Mouse (Mus musculus) heart, adult 2 months (tissue): ENCODE data around the gene Mbd4. TPM values are rescaled to one million over a fixed set of nuclear protein-coding genes. Genes with fewer than 3 reads are reported as not detected.
"Not testable (repeated sequence)": the region's sequence is repeated elsewhere in the genome, so short reads cannot be mapped to it uniquely, and the experiment has no call there.

ENCODE experiments used
- DNase-seq, 2 experiments: peaks; one replicate each; pipeline ENCODE4 v3.0.0; 2021
- H3K27ac ChIP-seq: fragments of 200-600 bp; 2 replicates; pipeline ENCODE4 v1.8.1; 2022
- H3K27me3 ChIP-seq: fragments of 200-500 bp; 2 replicates; pipeline ENCODE4 v1.6.1; 2012; ENCODE audit warnings: mild to moderate bottlenecking, low read length, inconsistent platforms, mixed read lengths; ENCODE audit not compliant: control insufficient read depth, insufficient read depth
- H3K36me3 ChIP-seq: fragments of 200-500 bp; 2 replicates; pipeline ENCODE4 v1.6.1; 2012; ENCODE audit warnings: low read length, inconsistent platforms; ENCODE audit not compliant: control insufficient read depth, insufficient read depth
- H3K4me1 ChIP-seq: fragments of 200-500 bp; 2 replicates; pipeline ENCODE4 v1.6.1; 2011; ENCODE audit warnings: low read length; ENCODE audit not compliant: control insufficient read depth, insufficient read depth
- H3K4me3 ChIP-seq: fragments of 200-600 bp; 2 replicates; pipeline ENCODE4 v1.8.1; 2022
- H3K79me2 ChIP-seq: fragments of 200-500 bp; replicated peaks from 2 replicates; pipeline ENCODE4 v1.6.1; 2012; ENCODE audit warnings: mild to moderate bottlenecking, inconsistent platforms, low read length, moderate library complexity, mixed read lengths; ENCODE audit not compliant: control insufficient read depth, insufficient read depth
- H3K9ac ChIP-seq: fragments of 200-500 bp; 2 replicates; pipeline ENCODE4 v1.6.1; 2012; ENCODE audit warnings: low read depth, mild to moderate bottlenecking, control low read depth, inconsistent platforms, low read length, mixed read lengths
- CTCF ChIP-seq: fragments of 200-600 bp; IDR thresholded peaks from 2 replicates; pipeline ENCODE4 v1.8.1; 2022; ENCODE audit warnings: antibody characterized with exemption, mild to moderate bottlenecking, moderate library complexity
- EP300 ChIP-seq: fragments of 200-500 bp; IDR thresholded peaks from 2 replicates; pipeline ENCODE4 v1.6.1; 2011; ENCODE audit warnings: low read depth, low read length, control low read depth; ENCODE audit not compliant: insufficient read depth
- POLR2A ChIP-seq: fragments of 200-500 bp; IDR thresholded peaks from 2 replicates; pipeline ENCODE4 v1.6.1; 2011; ENCODE audit warnings: mild to moderate bottlenecking, low read depth, low read length, control low read depth; ENCODE audit not compliant: insufficient read depth
- WGBS: fragments of 180-500 bp; shearing (Covaris S2); methylation state at CpG from one replicate; pipeline ENCODE4 v1.1.7; 2018; 5-methylcytosine and 5-hydroxymethylcytosine counted together
- intact Hi-C: fragments of 180-260 bp; cut with DNase I; formaldehyde crosslinking; loops from one replicate; pipeline ENCODE4 v1.15.1; 2025
- polyA plus RNA-seq: library from polyadenylated mRNA; depleted of rRNA; stranded (reverse); fragments of >200 nt; gene quantifications from 2 replicates; pipeline ENCODE4 v1.2.3, GENCODE M21; 2012
- total RNA-seq, 2 experiments: library from RNA; stranded (reverse); gene quantifications; 2 replicates each; pipeline ENCODE4 v1.2.3; 2021

The Mbd4 gene
- total and polyA plus RNA-seq, 3 experiments, result 0.93 to 1.5 (median 1.2) TPM

DNA sequence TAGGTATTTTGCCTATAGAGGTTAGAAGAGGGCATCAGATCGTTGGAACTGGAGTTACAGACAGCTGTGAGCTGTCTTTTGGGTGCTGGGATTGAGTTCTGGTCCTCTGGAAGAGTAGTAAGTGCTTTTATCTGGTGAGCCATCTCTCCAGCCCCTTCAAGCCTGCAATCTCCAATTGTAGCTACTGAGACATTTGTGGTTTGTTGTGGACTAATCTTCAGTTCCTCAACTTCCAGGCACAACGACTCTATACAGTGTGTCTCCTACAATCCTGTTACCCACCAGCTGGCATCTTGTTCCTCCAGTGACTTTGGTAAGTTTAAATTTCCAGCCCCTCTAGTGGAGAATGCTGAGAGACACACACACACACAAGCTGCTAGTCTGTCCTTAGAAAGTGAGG is 24.1 kb upstream of the Mbd4 start:
- H3K9ac ChIP-seq, result no peak overlapping the region

DNA sequence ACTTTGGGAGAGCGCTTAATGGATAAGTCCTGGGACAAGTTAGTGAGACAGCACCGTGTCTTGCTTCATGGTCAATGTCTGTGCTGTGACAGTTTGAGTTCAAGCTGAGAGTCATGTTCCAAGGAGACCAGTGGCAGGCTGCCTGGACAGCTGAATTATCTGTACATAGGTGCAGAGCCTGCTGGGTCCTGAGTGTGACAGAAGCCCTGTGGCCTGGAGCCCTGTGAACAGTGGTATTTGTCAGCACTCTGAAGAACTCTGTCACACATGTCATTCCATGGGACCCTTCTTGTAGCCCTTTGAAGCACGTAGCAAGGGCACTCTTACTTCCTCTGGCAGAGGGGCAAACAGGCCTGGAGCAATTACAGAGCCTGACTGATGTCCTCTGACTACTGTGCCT is 18.1 kb upstream of the Mbd4 start:
- H3K27me3 ChIP-seq, intact Hi-C loops, H3K4me3 ChIP-seq, H3K4me1 ChIP-seq, DNase-seq, H3K9ac ChIP-seq, H3K27ac ChIP-seq, H3K79me2 ChIP-seq, H3K36me3 ChIP-seq: not testable (repeated sequence)
- WGBS, result no CpG with 5 or more reads among the region's 3 CpGs

More for the DNA sequence above, 24.1 kb upstream of the Mbd4 start:
- TF ChIP-seq EP300 (no peak), POLR2A (no peak), CTCF (no peak)
- Histone ChIP-seq H3K36me3 (no peaks in the 10 kb centered on the region), H3K27me3 (no peaks in the 10 kb centered on the region), H3K4me3 (no peak overlapping the region), H3K4me1 (peaks cover 18% of the 10 kb centered on the region), H3K27ac (no peak overlapping the region), H3K79me2 (no peaks in the 10 kb centered on the region)
- no peak for DNase-seq
- intact Hi-C loops, result no loop called here
- 75% methylated on average over 2 of the region's 2 CpGs for WGBS

DNA sequence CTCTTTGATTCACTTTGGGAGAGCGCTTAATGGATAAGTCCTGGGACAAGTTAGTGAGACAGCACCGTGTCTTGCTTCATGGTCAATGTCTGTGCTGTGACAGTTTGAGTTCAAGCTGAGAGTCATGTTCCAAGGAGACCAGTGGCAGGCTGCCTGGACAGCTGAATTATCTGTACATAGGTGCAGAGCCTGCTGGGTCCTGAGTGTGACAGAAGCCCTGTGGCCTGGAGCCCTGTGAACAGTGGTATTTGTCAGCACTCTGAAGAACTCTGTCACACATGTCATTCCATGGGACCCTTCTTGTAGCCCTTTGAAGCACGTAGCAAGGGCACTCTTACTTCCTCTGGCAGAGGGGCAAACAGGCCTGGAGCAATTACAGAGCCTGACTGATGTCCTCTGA is 14.0 kb upstream of the Mbd4 start:
- no CpG with 5 or more reads among the region's 3 CpGs for WGBS
- H3K27me3 ChIP-seq, intact Hi-C loops, H3K4me3 ChIP-seq, H3K27ac ChIP-seq, H3K9ac ChIP-seq, H3K79me2 ChIP-seq, H3K36me3 ChIP-seq, H3K4me1 ChIP-seq, DNase-seq: not testable (repeated sequence)

DNA sequence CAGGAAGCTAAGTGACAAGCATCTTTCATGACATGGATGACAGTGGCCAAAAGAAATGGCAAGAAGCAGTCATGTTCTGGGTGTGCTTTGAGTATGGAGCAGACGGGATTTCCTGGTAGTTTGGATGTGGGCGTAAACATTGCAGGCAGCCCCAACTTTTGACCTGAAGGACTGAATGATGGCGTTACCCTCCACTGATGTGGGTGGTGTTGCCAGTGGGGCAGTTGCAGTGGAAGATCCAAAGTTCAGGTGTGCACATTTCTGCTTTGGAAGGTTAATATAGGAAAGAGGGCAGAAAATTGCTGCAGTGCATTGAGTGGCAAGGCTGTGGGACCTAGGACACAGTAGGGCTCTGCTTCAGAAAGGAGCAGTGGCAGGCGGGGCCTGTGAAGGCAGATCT is 12.1 kb upstream of the Mbd4 start:
- Histone ChIP-seq H3K4me1 (no peaks in the 10 kb centered on the region; the same call in 1 of the 2 replicates), H3K27me3 (no peaks in the 10 kb centered on the region), H3K4me3 (no peak overlapping the region), H3K9ac (no peak overlapping the region), H3K27ac (no peak overlapping the region), H3K36me3 (peaks cover 2% of the 10 kb centered on the region; the same call in 1 of the 2 replicates), H3K79me2 (no peaks in the 10 kb centered on the region)
- 95% methylated on average over 4 of the region's 4 CpGs for WGBS
- no peak for DNase-seq
- TF ChIP-seq CTCF, result no peak
- intact Hi-C loops, result no loop called here

DNA sequence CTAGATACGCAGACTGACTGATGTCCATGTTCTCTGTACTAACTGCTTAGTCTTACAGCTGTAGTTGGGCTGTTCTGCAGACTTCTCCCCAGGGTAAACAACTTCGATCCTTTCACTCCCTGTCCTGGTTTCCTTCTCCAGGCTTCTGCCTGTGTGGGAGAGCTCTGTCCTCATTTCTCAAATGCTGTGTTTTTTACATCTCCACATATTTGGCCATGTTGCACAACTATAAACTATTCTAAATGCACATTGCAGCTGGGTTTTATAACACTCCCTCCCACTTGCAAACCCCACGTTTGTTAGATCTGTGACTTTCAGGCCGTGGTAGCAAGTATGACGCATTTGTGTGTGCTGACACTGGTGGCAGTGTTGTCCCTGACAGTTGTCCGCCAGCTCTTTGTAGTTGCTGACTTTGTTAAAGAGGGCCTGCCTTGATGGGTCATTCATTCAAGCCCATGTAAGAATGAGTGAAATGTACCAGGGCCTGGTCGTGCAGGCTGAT is 10.2 kb upstream of the Mbd4 start:
- Histone ChIP-seq H3K27ac (peak overlapping the region; percentile 2; the same call in 1 of the 2 replicates), H3K79me2 (no peaks in the 10 kb centered on the region), H3K4me3 (no peak overlapping the region), H3K9ac (no peak overlapping the region), H3K36me3 (peaks cover 2% of the 10 kb centered on the region; the same call in 1 of the 2 replicates), H3K4me1 (no peaks in the 10 kb centered on the region; the same call in 1 of the 2 replicates), H3K27me3 (no peaks in the 10 kb centered on the region)
- DNase-seq, result no peak
- intact Hi-C loops, result no loop called here
- 42% methylated on average over 7 of the region's 7 CpGs for WGBS
- no peak for TF ChIP-seq POLR2A
- no peak for TF ChIP-seq CTCF
- no peak for TF ChIP-seq EP300

DNA sequence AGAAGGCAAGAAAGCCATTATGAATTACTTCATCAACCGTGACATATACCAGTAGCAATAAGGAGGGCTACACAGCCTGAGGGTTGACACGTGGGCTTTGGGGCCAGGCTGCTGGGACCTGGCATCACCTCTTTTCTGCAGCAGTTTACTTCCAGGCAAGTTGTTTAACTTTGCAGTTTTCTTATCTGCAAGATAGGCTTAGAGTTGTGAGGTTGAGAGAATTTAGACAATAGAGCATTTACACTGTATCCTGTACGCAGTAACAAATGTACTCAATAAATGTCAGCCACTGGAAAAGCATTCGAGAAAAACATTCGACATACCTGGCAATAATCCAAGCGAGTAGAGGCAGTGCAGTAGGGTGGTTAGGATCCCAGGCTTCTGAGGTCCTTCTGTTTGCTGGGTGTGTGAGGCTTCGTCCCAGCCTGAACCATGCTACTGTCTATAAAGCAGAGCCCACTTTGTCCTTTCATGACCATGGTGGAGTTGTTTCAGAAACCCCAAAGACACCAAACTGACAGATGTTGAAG is 6.9 kb upstream of the Mbd4 start:
- DNase-seq, result no peak
- peaks cover 5% of the 10 kb centered on the region for H3K4me1 ChIP-seq
- H3K27ac ChIP-seq, result no peak overlapping the region
- intact Hi-C loops, result no loop called here
- TF ChIP-seq POLR2A, result no peak
- TF ChIP-seq EP300, result no peak
- no peak for TF ChIP-seq CTCF
- H3K79me2 ChIP-seq, result no peaks in the 10 kb centered on the region
- no peak overlapping the region for H3K4me3 ChIP-seq
- peaks cover 2% of the 10 kb centered on the region; the same call in 1 of the 2 replicates for H3K36me3 ChIP-seq
- no peaks in the 10 kb centered on the region for H3K27me3 ChIP-seq
- 40% methylated on average over 7 of the region's 7 CpGs for WGBS
- no peak overlapping the region for H3K9ac ChIP-seq
